Mouse (Mus musculus): ENCODE results near the gene Prkce. TPM values are rescaled to one million over a fixed set of nuclear protein-coding genes. Genes with fewer than 3 reads are reported as not detected.

Gene Prkce
- polyA plus RNA-seq, 1 experiment from 2014 or later, result 42.6 TPM

DNA sequence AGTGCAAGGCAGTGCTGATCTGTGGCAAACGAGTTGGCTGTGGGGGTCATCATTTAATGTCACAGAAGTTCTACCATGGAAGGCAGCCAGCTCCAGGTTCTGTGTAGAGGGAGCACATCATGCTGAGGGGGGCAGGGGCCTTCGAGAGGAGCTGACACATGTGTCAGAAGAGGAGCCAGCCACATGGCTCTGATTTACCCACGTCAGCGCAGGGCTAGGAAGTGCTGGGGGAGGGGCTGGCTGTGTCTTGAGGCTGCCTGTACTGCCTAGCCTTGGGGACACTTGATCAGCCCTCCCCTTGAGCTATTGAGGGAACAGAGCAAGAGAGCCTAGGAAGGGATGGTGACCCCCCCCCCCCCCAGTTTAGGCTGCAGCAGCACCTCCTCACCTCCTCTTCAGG lies 103.7 kb downstream of the Prkce start:
- peak; percentile 60 for ATAC-seq (replicated peaks)
- H3K27me3 ChIP-seq, result no peaks in the 10 kb centered on the region
- peak overlapping the region; percentile 84 for H3K27ac ChIP-seq (replicated peaks)
- H3K9me3 ChIP-seq, result no peaks in the 10 kb centered on the region
- no peak overlapping the region for H3K9ac ChIP-seq (replicated peaks)
- no peak overlapping the region for H3K4me2 ChIP-seq (replicated peaks)
- H3K4me1 ChIP-seq, result peaks cover 39% of the 10 kb centered on the region
- H3K36me3 ChIP-seq, result no peaks in the 10 kb centered on the region
- H3K4me3 ChIP-seq, result no peak overlapping the region
- WGBS, result 29% methylated on average over 4 of the region's 4 CpGs

DNA sequence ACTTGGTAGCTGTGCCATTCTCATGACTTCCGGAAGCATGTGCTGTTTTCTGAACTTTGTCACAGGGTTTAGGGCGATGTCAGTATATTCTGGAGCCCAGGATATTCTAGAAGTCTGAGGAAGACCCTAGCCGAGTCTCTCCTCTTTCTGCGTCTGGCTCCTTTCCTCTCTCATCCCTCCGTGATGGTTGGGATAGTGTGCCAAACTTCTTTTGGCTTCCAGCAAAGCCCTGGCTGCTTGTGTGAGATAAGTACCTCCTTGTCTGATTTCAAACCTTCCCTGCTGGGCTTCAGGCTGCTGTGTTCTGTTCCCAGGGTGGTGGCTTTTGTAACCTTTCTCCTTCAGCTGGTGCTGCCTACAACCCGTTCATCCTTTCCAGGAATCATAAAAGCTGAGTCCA lies 105.4 kb downstream of the Prkce start:
- Histone ChIP-seq H3K27ac (replicated peaks) (peak overlapping the region; percentile 84), H3K9ac (replicated peaks) (no peak overlapping the region), H3K4me2 (replicated peaks) (no peak overlapping the region), H3K9me3 (no peaks in the 10 kb centered on the region), H3K4me1 (peaks cover 30% of the 10 kb centered on the region), H3K27me3 (no peaks in the 10 kb centered on the region), H3K4me3 (no peak overlapping the region), H3K36me3 (no peaks in the 10 kb centered on the region)
- 49% methylated on average over 6 of the region's 6 CpGs for WGBS
- ATAC-seq (replicated peaks), result peak; percentile 26; the same call in 1 of the 2 replicates

DNA sequence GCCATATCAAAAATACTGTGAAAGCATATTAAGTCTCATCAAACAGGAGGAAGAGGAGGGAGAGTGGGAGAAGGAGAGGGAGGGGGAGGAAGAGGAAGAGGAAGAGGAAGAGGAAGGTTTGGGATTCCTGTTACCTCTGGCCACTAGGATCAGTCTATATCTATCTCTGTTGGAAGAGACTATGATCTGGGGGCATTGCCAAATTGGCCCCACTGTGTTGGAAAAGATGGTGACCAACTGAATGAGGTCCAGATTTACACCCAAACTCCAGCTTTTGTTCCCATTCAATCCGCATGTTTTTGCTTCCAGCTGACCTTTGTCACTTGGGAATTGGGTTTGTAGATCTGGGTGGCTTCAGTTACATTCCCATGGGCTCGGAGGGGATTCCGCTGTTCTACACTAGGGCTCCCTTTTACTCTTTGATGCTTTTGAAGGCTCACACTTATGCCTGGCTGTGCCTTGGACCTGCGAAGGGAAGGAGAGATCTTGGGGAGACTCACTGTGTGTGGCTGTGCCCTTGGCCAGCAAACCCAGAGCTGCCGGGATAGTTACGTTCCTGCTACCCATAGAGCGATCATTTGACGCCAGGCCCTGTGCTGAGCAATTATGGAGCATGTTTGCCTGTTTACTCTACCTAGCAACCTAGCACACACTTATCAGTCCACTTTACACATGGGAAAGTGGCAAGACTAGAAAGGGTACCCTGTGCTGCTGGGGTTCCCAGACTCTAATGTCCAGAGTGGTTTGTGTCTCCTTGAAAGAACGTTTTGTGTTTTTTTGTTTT lies 106.2 kb downstream of the Prkce start:
- no peak overlapping the region for H3K9ac ChIP-seq (replicated peaks)
- WGBS, result 73% methylated on average over 9 of the region's 9 CpGs
- H3K36me3 ChIP-seq, result no peaks in the 10 kb centered on the region
- no peak overlapping the region for H3K4me2 ChIP-seq (replicated peaks)
- H3K4me3 ChIP-seq, result no peak overlapping the region
- peaks cover 30% of the 10 kb centered on the region for H3K4me1 ChIP-seq
- H3K9me3 ChIP-seq, result no peaks in the 10 kb centered on the region
- peak overlapping the region; percentile 84 for H3K27ac ChIP-seq (replicated peaks)
- no peaks in the 10 kb centered on the region for H3K27me3 ChIP-seq
- ATAC-seq (replicated peaks), result no peak

DNA sequence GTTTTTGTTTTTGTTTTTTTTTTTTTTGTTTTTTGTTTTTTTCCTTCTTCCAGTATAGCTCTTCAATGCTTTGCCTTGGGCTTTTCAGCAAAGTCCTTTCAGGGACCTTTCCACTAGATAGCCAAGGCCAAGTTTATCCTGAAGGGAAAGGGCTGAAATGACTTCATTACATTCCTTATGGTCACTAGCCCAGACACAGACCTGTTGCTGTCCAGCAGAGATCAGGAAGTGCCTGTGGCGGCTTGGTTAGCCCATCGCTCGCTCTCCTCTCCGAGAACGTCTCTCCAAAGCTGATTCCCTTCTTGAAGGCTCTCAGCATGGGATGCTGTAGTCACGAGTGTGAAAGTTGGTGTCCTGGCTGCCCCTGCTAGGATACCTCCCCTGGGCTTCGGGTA lies 106.8 kb downstream of the Prkce start:
- H3K27me3 ChIP-seq, result no peaks in the 10 kb centered on the region
- no peak overlapping the region for H3K4me3 ChIP-seq
- WGBS, result 78% methylated on average over 7 of the region's 7 CpGs
- H3K27ac ChIP-seq (replicated peaks), result no peak overlapping the region
- no peak for ATAC-seq (replicated peaks)
- H3K4me1 ChIP-seq, result peaks cover 30% of the 10 kb centered on the region
- no peaks in the 10 kb centered on the region for H3K9me3 ChIP-seq
- H3K36me3 ChIP-seq, result no peaks in the 10 kb centered on the region
- H3K4me2 ChIP-seq (replicated peaks), result no peak overlapping the region
- no peak overlapping the region for H3K9ac ChIP-seq (replicated peaks)

DNA sequence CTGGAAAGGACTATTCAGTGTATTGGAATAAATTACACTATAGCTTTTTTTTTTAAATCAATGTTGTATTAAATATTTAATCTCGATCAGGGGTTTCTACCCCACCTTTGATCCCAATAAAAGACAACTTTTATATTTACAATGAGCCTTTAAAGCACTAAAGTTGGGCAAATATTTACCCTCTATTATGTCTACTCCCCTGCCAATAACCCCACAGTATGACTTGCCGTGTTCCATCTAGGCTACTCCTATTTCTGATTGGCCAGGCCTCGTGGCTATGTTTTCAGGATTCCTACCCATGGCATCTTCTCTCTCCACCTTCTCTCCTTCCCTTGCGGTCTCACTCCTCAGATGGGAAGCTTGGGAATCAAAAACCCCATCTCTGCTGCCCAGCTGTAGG lies 108.8 kb downstream of the Prkce start:
- H3K27ac ChIP-seq (replicated peaks), result no peak overlapping the region
- H3K4me2 ChIP-seq (replicated peaks), result no peak overlapping the region
- no peak overlapping the region for H3K4me3 ChIP-seq
- ATAC-seq (replicated peaks), result no peak
- H3K9me3 ChIP-seq, result no peaks in the 10 kb centered on the region
- 91% methylated on average over 4 of the region's 4 CpGs for WGBS
- no peak overlapping the region for H3K9ac ChIP-seq (replicated peaks)
- peaks cover 31% of the 10 kb centered on the region for H3K4me1 ChIP-seq
- no peaks in the 10 kb centered on the region for H3K36me3 ChIP-seq
- H3K27me3 ChIP-seq, result no peaks in the 10 kb centered on the region

DNA sequence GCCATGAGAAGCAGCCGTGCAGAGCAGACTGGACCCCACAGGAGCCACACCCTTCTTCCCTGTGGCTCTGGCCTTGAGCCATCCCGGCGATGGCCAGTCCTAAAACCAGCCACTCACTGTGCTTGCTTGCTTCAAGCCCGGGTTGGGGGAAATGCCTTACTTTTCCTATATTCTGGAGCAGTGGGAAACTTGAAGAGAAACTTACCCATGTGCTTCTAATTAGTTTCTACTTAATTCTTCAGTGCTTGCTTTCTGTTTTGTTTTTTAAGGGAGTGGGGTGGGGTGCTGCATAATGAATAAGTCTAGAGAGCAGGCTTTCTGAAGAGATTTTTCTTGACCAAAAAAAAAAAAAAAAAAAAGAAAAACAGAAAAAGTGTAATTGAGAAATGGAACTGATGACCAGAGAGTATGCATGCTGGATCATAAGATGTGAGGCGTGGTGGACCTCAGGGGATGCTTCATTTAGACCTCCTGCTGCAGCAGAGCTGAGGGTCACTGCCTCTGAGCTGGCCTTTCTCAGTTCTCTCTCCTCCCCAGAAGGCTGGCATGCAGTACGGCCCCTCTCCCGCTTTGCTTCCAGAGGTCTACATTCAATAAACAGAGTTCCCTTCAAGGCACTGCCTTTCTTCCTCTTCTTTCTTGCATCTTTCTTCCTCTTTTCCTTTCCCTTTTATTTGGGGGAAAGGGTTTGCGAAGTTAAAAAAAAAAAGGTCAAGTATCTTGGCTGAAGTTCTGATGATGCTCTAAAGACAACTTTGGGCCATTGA lies 109.6 kb downstream of the Prkce start:
- Histone ChIP-seq H3K27me3 (no peaks in the 10 kb centered on the region), H3K4me2 (replicated peaks) (no peak overlapping the region), H3K36me3 (no peaks in the 10 kb centered on the region), H3K4me1 (peaks cover 23% of the 10 kb centered on the region), H3K27ac (replicated peaks) (no peak overlapping the region), H3K4me3 (no peak overlapping the region), H3K9ac (replicated peaks) (no peak overlapping the region), H3K9me3 (no peaks in the 10 kb centered on the region)
- WGBS, result 72% methylated on average over 8 of the region's 8 CpGs
- no peak for ATAC-seq (replicated peaks)

DNA sequence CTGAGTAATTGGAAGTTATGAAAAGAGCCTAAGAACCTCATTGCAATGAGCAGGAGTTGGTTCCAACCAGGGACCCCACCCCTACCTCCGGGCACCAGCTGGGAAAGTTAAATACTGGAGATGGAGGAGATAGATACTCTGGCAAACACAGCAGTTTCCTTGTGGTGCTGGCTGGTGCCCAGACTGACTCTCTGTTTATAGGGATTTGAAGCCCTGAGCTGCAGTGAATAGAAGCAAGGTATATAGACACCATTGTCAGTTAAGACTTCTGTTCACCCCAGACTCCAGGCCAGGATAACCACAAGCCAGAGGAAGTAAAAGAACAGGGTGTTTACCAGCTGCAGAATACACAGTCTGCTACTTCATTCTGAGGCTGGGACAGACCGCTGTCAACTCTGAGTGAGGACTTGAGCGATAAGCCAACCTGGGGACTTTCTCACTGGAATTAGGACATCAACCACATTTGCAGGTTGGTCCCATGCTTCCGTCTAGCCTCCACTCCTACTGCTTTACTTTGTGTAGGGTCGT lies 110.5 kb downstream of the Prkce start:
- ATAC-seq (replicated peaks), result no peak
- Histone ChIP-seq H3K4me1 (peaks cover 17% of the 10 kb centered on the region), H3K36me3 (no peaks in the 10 kb centered on the region), H3K27me3 (no peaks in the 10 kb centered on the region), H3K4me3 (no peak overlapping the region), H3K9ac (replicated peaks) (no peak overlapping the region), H3K4me2 (replicated peaks) (no peak overlapping the region), H3K9me3 (no peaks in the 10 kb centered on the region), H3K27ac (replicated peaks) (no peak overlapping the region)
- WGBS, result 83% methylated on average over 5 of the region's 5 CpGs

DNA sequence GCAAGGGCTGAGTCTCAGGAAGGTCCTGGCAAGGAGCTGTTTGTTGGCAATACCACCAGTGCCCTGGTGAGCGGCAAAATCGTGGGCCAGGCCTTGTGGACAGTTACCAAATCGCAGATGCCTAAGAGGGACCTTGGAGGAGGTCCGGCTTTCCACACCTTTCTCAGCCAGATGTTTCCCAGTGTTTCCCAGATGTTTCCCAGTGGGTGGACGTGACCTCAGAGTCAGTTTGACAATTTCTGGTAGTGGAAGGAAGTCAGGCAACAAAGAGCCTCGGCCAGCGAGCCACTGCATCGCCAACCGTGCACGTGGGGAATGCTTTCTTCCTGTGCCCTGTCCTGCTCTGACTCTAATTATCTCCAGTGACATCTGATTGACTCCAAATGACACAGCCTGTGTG lies 112.2 kb downstream of the Prkce start:
- H3K9ac ChIP-seq (replicated peaks), result no peak overlapping the region
- WGBS, result 67% methylated on average over 10 of the region's 10 CpGs
- H3K36me3 ChIP-seq, result no peaks in the 10 kb centered on the region
- peaks cover 7% of the 10 kb centered on the region; the same call in 1 of the 2 replicates for H3K4me1 ChIP-seq
- no peaks in the 10 kb centered on the region for H3K27me3 ChIP-seq
- no peak overlapping the region for H3K4me2 ChIP-seq (replicated peaks)
- H3K9me3 ChIP-seq, result no peaks in the 10 kb centered on the region
- ATAC-seq (replicated peaks), result no peak
- no peak overlapping the region for H3K4me3 ChIP-seq
- no peak overlapping the region for H3K27ac ChIP-seq (replicated peaks)

DNA sequence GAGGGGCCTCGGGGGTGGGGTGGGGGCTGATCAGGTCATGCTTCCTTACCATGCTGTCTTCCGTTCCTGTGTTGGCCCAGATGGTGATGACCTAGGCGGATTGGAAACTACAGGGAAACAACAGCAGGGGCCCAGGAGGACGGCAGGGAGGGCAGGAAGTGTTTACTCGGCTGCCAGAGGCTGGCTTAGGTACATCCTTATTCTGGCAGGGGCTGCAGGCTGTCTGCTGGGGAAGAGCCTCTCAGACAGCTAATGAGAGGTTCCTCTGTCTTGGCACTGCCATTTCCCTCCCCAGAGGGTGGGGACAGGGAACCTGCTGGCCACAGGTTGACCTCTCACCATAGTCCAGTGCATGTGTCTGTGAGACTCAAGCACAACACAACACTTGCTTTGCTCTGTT lies 116.2 kb downstream of the Prkce start:
- 49% methylated on average over 5 of the region's 5 CpGs for WGBS
- no peaks in the 10 kb centered on the region for H3K36me3 ChIP-seq
- H3K4me1 ChIP-seq, result peaks cover 7% of the 10 kb centered on the region; the same call in 1 of the 2 replicates
- no peaks in the 10 kb centered on the region for H3K9me3 ChIP-seq
- no peak overlapping the region for H3K4me3 ChIP-seq
- no peak for ATAC-seq (replicated peaks)
- no peak overlapping the region for H3K27ac ChIP-seq (replicated peaks)
- H3K4me2 ChIP-seq (replicated peaks), result no peak overlapping the region
- H3K27me3 ChIP-seq, result no peaks in the 10 kb centered on the region
- no peak overlapping the region for H3K9ac ChIP-seq (replicated peaks)

DNA sequence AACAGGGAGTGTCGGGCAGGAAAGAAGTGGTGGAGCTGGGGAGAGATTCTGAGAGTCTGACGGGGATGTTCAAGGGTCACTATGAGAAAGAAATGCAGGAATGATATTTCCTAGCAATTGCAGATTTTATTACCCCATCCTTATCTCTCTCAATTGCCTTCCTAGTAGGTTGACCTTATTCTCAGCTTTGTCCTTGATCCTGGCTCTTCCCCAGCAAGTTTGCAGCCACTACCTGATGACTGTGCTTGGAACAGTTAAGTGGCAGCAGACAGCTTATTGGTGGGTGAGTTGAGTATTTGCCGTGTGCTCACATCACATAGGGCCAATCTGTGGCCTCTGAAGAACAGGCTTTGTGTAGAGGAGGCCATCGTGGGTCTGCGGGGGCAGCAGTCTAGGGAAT lies 117.5 kb downstream of the Prkce start:
- 93% methylated on average over 5 of the region's 5 CpGs for WGBS
- Histone ChIP-seq H3K4me3 (no peak overlapping the region), H3K9ac (replicated peaks) (no peak overlapping the region), H3K27me3 (no peaks in the 10 kb centered on the region), H3K4me2 (replicated peaks) (no peak overlapping the region), H3K4me1 (peaks cover 7% of the 10 kb centered on the region; the same call in 1 of the 2 replicates), H3K9me3 (no peaks in the 10 kb centered on the region), H3K36me3 (no peaks in the 10 kb centered on the region), H3K27ac (replicated peaks) (no peak overlapping the region)
- ATAC-seq (replicated peaks), result no peak

DNA sequence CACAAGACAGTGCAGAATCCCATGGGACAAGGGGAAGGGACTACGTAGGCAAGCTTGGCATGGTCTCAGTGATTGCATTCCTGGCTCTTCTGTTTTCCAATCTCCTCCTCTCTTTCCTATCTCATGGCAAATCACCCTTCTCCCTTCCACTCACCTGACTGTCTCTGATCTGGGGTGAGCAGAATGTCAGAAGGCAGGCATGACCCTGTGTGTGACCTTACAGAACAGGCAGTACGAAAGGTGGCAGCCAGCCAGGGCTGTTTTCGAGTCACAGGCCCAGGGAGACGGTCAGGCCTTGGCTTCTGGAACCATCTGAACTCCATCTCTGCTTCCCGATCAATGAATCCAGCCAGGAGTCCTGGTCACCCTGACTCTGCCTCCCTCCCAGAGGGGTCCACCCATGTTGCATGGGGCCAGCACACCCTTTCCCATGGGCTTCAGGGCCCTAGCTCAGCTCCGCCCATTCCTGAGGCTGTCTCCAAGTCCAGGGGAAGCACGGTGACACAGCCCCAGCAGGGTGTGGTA lies 119.2 kb downstream of the Prkce start:
- no peak overlapping the region for H3K4me3 ChIP-seq
- H3K9me3 ChIP-seq, result no peaks in the 10 kb centered on the region
- H3K9ac ChIP-seq (replicated peaks), result no peak overlapping the region
- H3K36me3 ChIP-seq, result no peaks in the 10 kb centered on the region
- no peaks in the 10 kb centered on the region for H3K4me1 ChIP-seq
- peak; percentile 44; the same call in 1 of the 2 replicates for ATAC-seq (replicated peaks)
- WGBS, result 90% methylated on average over 7 of the region's 7 CpGs
- H3K4me2 ChIP-seq (replicated peaks), result no peak overlapping the region
- no peaks in the 10 kb centered on the region for H3K27me3 ChIP-seq
- H3K27ac ChIP-seq (replicated peaks), result no peak overlapping the region

DNA sequence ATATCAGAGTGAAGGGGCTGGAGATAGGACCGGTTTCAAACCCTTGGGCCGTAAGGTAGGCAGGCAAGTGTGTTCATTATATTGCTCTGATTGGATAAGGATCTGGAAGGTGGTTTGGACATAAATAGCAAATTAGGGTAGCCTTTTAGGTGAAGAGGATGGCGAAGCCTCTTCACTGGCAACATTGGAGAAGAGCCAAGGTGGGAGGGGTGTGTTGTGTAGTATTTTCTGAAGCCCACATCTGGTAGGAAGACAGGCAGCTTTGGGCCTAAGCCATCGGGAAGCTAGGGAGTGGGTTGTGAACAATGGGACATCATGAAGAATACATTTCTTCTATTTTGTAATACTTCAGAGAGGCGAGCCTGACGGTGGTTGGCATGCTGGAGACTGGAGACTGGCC lies 125.1 kb downstream of the Prkce start:
- Histone ChIP-seq H3K9ac (replicated peaks) (no peak overlapping the region), H3K4me1 (no peaks in the 10 kb centered on the region; the same call in 1 of the 2 replicates), H3K4me2 (replicated peaks) (no peak overlapping the region), H3K27me3 (no peaks in the 10 kb centered on the region), H3K4me3 (no peak overlapping the region), H3K27ac (replicated peaks) (no peak overlapping the region), H3K9me3 (no peaks in the 10 kb centered on the region), H3K36me3 (no peaks in the 10 kb centered on the region)
- 82% methylated on average over 6 of the region's 6 CpGs for WGBS
- ATAC-seq (replicated peaks), result no peak

All from forebrain, embryonic 15.5 days (tissue).